Mouse (Mus musculus) B cell, adult 2 months (primary cell): ENCODE data around the gene Grin2a.

ENCODE experiments used
- DNase-seq, 2 experiments: peaks; one replicate each; pipeline ENCODE4 v3.0.0; 2022

Grin2a gene

GRCm38 (mm10) chr16:9751045-9751569 lies 244.3 kb downstream of the Grin2a start:
- DNase-seq, result no peak

GRCm38 (mm10) chr16:9749661-9750060 lies 245.7 kb downstream of the Grin2a start:
- DNase-seq, result no peak

GRCm38 (mm10) chr16:9742443-9742842 lies 252.9 kb downstream of the Grin2a start:
- DNase-seq, result no peak

- no peak for DNase-seq
Observed at GRCm38 (mm10) chr16:9738679-9739078, 256.7 kb downstream of the Grin2a start.

- DNase-seq, result no peak
Observed at GRCm38 (mm10) chr16:9737131-9737530, 258.2 kb downstream of the Grin2a start.

- DNase-seq, result no peak
Observed at GRCm38 (mm10) chr16:9735365-9736080, 259.8 kb downstream of the Grin2a start.

- no peak for DNase-seq
Observed at GRCm38 (mm10) chr16:9727603-9728002, 267.8 kb downstream of the Grin2a start.

GRCm38 (mm10) chr16:9725578-9726113 lies 269.7 kb downstream of the Grin2a start:
- no peak for DNase-seq

GRCm38 (mm10) chr16:9711398-9711797 lies 284.0 kb downstream of the Grin2a start:
- DNase-seq, result no peak

- DNase-seq, result no peak
Observed at GRCm38 (mm10) chr16:9709921-9710320, 285.4 kb downstream of the Grin2a start.

- DNase-seq, result no peak
Observed at GRCm38 (mm10) chr16:9697141-9697540, 298.2 kb downstream of the Grin2a start.

- no peak for DNase-seq
Observed at GRCm38 (mm10) chr16:9694081-9694480, 301.3 kb downstream of the Grin2a start.

- DNase-seq, result no peak
Observed at GRCm38 (mm10) chr16:9688523-9689140, 306.7 kb downstream of the Grin2a start.

- DNase-seq, result no peak
Observed at GRCm38 (mm10) chr16:9680572-9680971, 314.8 kb downstream of the Grin2a start.

- DNase-seq, result no peak
Observed at GRCm38 (mm10) chr16:9679994-9680393, 315.4 kb downstream of the Grin2a start.

GRCm38 (mm10) chr16:9678750-9679149 lies 316.6 kb downstream of the Grin2a start:
- no peak for DNase-seq

- DNase-seq, result no peak
Observed at GRCm38 (mm10) chr16:9672390-9672789, 323.0 kb downstream of the Grin2a start.

- DNase-seq, result no peak
Observed at GRCm38 (mm10) chr16:9671222-9671621, 324.1 kb downstream of the Grin2a start.

GRCm38 (mm10) chr16:9670750-9671161 lies 324.6 kb downstream of the Grin2a start:
- no peak for DNase-seq

- no peak for DNase-seq
Observed at GRCm38 (mm10) chr16:9665896-9666295, 329.5 kb downstream of the Grin2a start.

- no peak for DNase-seq
Observed at GRCm38 (mm10) chr16:9664060-9664459, 331.3 kb downstream of the Grin2a start.

- no peak for DNase-seq
Observed at GRCm38 (mm10) chr16:9663508-9663907, 331.9 kb downstream of the Grin2a start.

GRCm38 (mm10) chr16:9625652-9626444 lies 369.5 kb downstream of the Grin2a start:
- DNase-seq, result no peak
